ENCODE assay signal across 24 mouse cellular contexts in genomic region chr7:142416225-142416624, GRCm38 (mm10). TPM values are rescaled to one million over a fixed set of nuclear protein-coding genes. Genes with fewer than 3 reads are reported as not detected.
DNase-seq lines count a peak whose midpoint lies in the region; ATAC-seq lines count a peak whose summit lies in the region.
"Had no signal": no experiment of that assay in that cellular context is flagged by ENCODE, and none has a peak within 500 bp of the region (broad histone marks: within the 10 kb centered on the region; RNA-seq: fewer than 3 reads in every experiment).

No protein-coding gene starts in this region.

- 65% methylated on average over 3 of the region's 3 CpGs for WGBS in kidney, embryonic 14.5 days

- H3K36me3 ChIP-seq in kidney, embryonic 14.5 days (ENCODE audit: control insufficient read depth, insufficient read depth, low read length): no peaks in the 10 kb centered on the region
- H3K36me3 ChIP-seq: embryonic facial prominence, embryonic 10.5 days; embryonic facial prominence, embryonic 12.5 days; forebrain, embryonic 10.5 days; forebrain, embryonic 12.5 days had no signal

- H3K4me3 ChIP-seq in kidney, embryonic 14.5 days (ENCODE audit: low read length): no peak overlapping the region
- no peak overlapping the region for H3K4me3 ChIP-seq in brown adipose tissue, adult 24 weeks (ENCODE audit: insufficient read depth, low read depth, low read length)
- H3K4me3 ChIP-seq: embryonic facial prominence, embryonic 10.5 days; embryonic facial prominence, embryonic 12.5 days; forebrain, embryonic 10.5 days; forebrain, embryonic 12.5 days had no signal

- H3K27ac ChIP-seq in kidney, embryonic 14.5 days (ENCODE audit: low read depth, low read length): peak overlapping the region; percentile 17; the same call in 1 of the 2 replicates
- peak overlapping the region; percentile 73 for H3K27ac ChIP-seq in brown adipose tissue, adult 24 weeks (replicated peaks; ENCODE audit: low read depth, low read length)
- H3K27ac ChIP-seq: embryonic facial prominence, embryonic 10.5 days; embryonic facial prominence, embryonic 12.5 days; forebrain, embryonic 10.5 days; forebrain, embryonic 12.5 days had no signal

- H3K9ac ChIP-seq in kidney, embryonic 14.5 days (ENCODE audit: low read depth, low read length): no peak overlapping the region
- H3K9ac ChIP-seq: embryonic facial prominence, embryonic 12.5 days; forebrain, embryonic 12.5 days had no signal

- H3K9me3 ChIP-seq in kidney, embryonic 14.5 days (ENCODE audit: control insufficient read depth, low read length): no peaks in the 10 kb centered on the region
- H3K9me3 ChIP-seq: embryonic facial prominence, embryonic 10.5 days; embryonic facial prominence, embryonic 12.5 days; forebrain, embryonic 10.5 days; forebrain, embryonic 12.5 days had no signal

- no peak overlapping the region for H3K4me2 ChIP-seq in kidney, embryonic 14.5 days (replicated peaks; ENCODE audit: low read depth, low read length)
- H3K4me2 ChIP-seq: embryonic facial prominence, embryonic 12.5 days; forebrain, embryonic 12.5 days had no signal

- DNase-seq in heart, adult 11 months: peak; percentile 91
- no peak for DNase-seq in heart, adult 9 months (ENCODE audit: low spot score in 2 of 2)
- no peak for DNase-seq in kidney, postnatal 36 days
- DNase-seq: adrenal gland, adult 2 months; adrenal gland, postnatal 10 days; adrenal gland, postnatal 25 days; cerebellum, adult 11-12 months; cerebellum, adult 2 months; cerebellum, adult 9-10 months; cerebellum, postnatal 10 days; cerebellum, postnatal 25 days had no signal

- no peak for ATAC-seq in kidney, embryonic 14.5 days (ENCODE audit: low FRiP score, low TSS enrichment)
- no peak for ATAC-seq in erythroid progenitor cell, adult 5-6 weeks (replicated peaks; ENCODE audit: low FRiP score, poor library complexity, severe bottlenecking)
- ATAC-seq: forebrain, embryonic 14.5 days; forebrain, embryonic 16.5 days had no signal

- H3K27me3 ChIP-seq in kidney, embryonic 14.5 days (ENCODE audit: control insufficient read depth, insufficient read depth, low read length): no peaks in the 10 kb centered on the region
- H3K27me3 ChIP-seq: embryonic facial prominence, embryonic 12.5 days; forebrain, embryonic 12.5 days had no signal

- no peaks in the 10 kb centered on the region for H3K4me1 ChIP-seq in kidney, embryonic 14.5 days (ENCODE audit: control insufficient read depth, insufficient read depth, low read length)
- no peaks in the 10 kb centered on the region; the same call in 1 of the 2 replicates for H3K4me1 ChIP-seq in brown adipose tissue, adult 24 weeks (ENCODE audit: control insufficient read depth, insufficient read depth, insufficient read length, low read length)
- H3K4me1 ChIP-seq: embryonic facial prominence, embryonic 10.5 days; embryonic facial prominence, embryonic 12.5 days; forebrain, embryonic 10.5 days; forebrain, embryonic 12.5 days had no signal

RNA-seq across cellular contexts. Expression of gene Syt8, which starts 18.4 kb away (rescaled TPM):
- not detected in 2 replicates for polyA plus RNA-seq in kidney, embryonic 14.5 days (2014; fragmentation: Nextera tagmentation; extraction: Ambion mirVana)
- polyA plus RNA-seq in brown adipose tissue, adult 24 weeks (2012; ENCODE audit: insufficient read depth, insufficient read length, missing spikeins): not detected in 2 replicates
- not detected in 2 replicates for total RNA-seq in erythroid progenitor cell, adult 5-6 weeks (2015; ENCODE audit: low replicate concordance)
- not detected in 2 replicates for total RNA-seq in erythroid progenitor cell, adult 5-6 weeks (2017; ENCODE audit: low replicate concordance)
- total RNA-seq: adrenal gland, adult 2 months; adrenal gland, postnatal 10 days; adrenal gland, postnatal 25 days; adrenal gland, postnatal 4 days; MEL had no signal
- polyA plus RNA-seq: cerebellum, adult 2 months; cortical plate, adult 2 months; embryonic facial prominence, embryonic 10.5 days; forebrain, embryonic 10.5 days; forebrain, embryonic 12.5 days; forebrain, embryonic 14.5 days; forebrain, embryonic 16.5 days had no signal

RNA-seq across cellular contexts. Expression of gene Tnni2, which starts 25.4 kb away (rescaled TPM):
- polyA plus RNA-seq in kidney, embryonic 14.5 days (2014; fragmentation: Nextera tagmentation; extraction: Ambion mirVana): 3.1 and 3.7 TPM in 2 replicates
- 232 and 484 TPM in 2 replicates for polyA plus RNA-seq in brown adipose tissue, adult 24 weeks (2012; ENCODE audit: insufficient read depth, insufficient read length, missing spikeins)
- not detected in 2 replicates for total RNA-seq in erythroid progenitor cell, adult 5-6 weeks (2015; ENCODE audit: low replicate concordance)
- total RNA-seq in erythroid progenitor cell, adult 5-6 weeks (2017; ENCODE audit: low replicate concordance): not detected in 2 replicates
- total RNA-seq: adrenal gland, postnatal 25 days; MEL had no signal
- polyA plus RNA-seq: adrenal gland, adult 2 months; forebrain, embryonic 16.5 days had no signal

RNA-seq across cellular contexts. Expression of gene Ctsd, which starts 28.4 kb away (rescaled TPM):
- 223 and 260 TPM in 2 replicates for polyA plus RNA-seq in kidney, embryonic 14.5 days (2014; fragmentation: Nextera tagmentation; extraction: Ambion mirVana)
- 1,099 and 1,150 TPM in 2 replicates for polyA plus RNA-seq in brown adipose tissue, adult 24 weeks (2012; ENCODE audit: insufficient read depth, insufficient read length, missing spikeins)
- total RNA-seq in erythroid progenitor cell, adult 5-6 weeks (2015; ENCODE audit: low replicate concordance): 207 and 227 TPM in 2 replicates
- 161 and 184 TPM in 2 replicates for total RNA-seq in erythroid progenitor cell, adult 5-6 weeks (2017; ENCODE audit: low replicate concordance)

RNA-seq across cellular contexts. Expression of gene Gm49369, which starts 33.8 kb away (rescaled TPM):
- not detected in 2 replicates for polyA plus RNA-seq in kidney, embryonic 14.5 days (2014; fragmentation: Nextera tagmentation; extraction: Ambion mirVana)
- polyA plus RNA-seq in brown adipose tissue, adult 24 weeks (2012; ENCODE audit: insufficient read depth, insufficient read length, missing spikeins): 3.0 and 3.8 TPM in 2 replicates
- total RNA-seq in erythroid progenitor cell, adult 5-6 weeks (2015; ENCODE audit: low replicate concordance): not detected in 2 replicates
- 143 and 216 TPM in 2 replicates for total RNA-seq in erythroid progenitor cell, adult 5-6 weeks (2017; ENCODE audit: low replicate concordance)
- polyA plus RNA-seq: adrenal gland, adult 2 months; C2C12; embryonic facial prominence, embryonic 10.5 days; embryonic facial prominence, embryonic 12.5 days; forebrain, embryonic 10.5 days; forebrain, embryonic 14.5 days; forebrain, embryonic 16.5 days had no signal

RNA-seq across cellular contexts. Expression of gene Ifitm10, which starts 42.7 kb away (rescaled TPM):
- 1.4 and 1.7 TPM in 2 replicates for polyA plus RNA-seq in kidney, embryonic 14.5 days (2014; fragmentation: Nextera tagmentation; extraction: Ambion mirVana)
- polyA plus RNA-seq in brown adipose tissue, adult 24 weeks (2012; ENCODE audit: insufficient read depth, insufficient read length, missing spikeins): 1.5 TPM in 1 of 2 replicates, not detected in the other
- total RNA-seq in erythroid progenitor cell, adult 5-6 weeks (2015; ENCODE audit: low replicate concordance): not detected in 2 replicates
- total RNA-seq in erythroid progenitor cell, adult 5-6 weeks (2017; ENCODE audit: low replicate concordance): not detected in 2 replicates
- total RNA-seq: MEL had no signal

Comparison
In these comparisons a context has a peak if more than half of its experiments do, and no peak if none do; other contexts are left out.
1. RNA of gene Tnni2, which starts 25.4 kb away (polyA plus RNA-seq): 232 to 484 TPM in brown adipose tissue, adult 24 weeks; 3.1 to 3.7 TPM in kidney, embryonic 14.5 days; every median in the first group is over 10 times any median in the second.